Mouse (Mus musculus) G1E (cell line): Measurements from ENCODE around the gene Stoml1.
A peak's percentile ranks its signal among the peaks of the same experiment; 100 is the strongest.

Source experiments
- CTCF ChIP-seq: IDR thresholded peaks from 2 replicates; pipeline ENCODE4 v1.5.1; 2012; ENCODE audit warnings: low read depth, low read length, inconsistent platforms, mixed read lengths
- GATA1 ChIP-seq: IDR thresholded peaks from 2 replicates; pipeline ENCODE4 v1.6.1; 2012; ENCODE audit warnings: borderline replicate concordance, low read length, inconsistent platforms, mixed read lengths
- TAL1 ChIP-seq: conservative IDR thresholded peaks from 2 replicates; pipeline ENCODE4 v1.6.1; 2012; ENCODE audit warnings: low read depth, low read length, inconsistent platforms, mixed read lengths

- TF ChIP-seq CTCF: no peak
- TF ChIP-seq GATA1: no peak
- TF ChIP-seq TAL1: peak; percentile 78
Measured at GRCm38 (mm10) chr9:58247064-58247759, 5.8 kb upstream of the Stoml1 start.
